Mouse (Mus musculus) embryonic facial prominence, embryonic 14.5 days (tissue): Measurements from ENCODE around the gene Noxa1. TPM values are rescaled to one million over a fixed set of nuclear protein-coding genes. Genes with fewer than 3 reads are reported as not detected.

Source experiments
- ATAC-seq: fragments of 200-750 bp; cut with Nextera tagmentation; 2 replicates; pipeline ENCODE4 v1.8.0; 2017; ENCODE audit warnings: low read depth, moderate number of reproducible peaks, moderate TSS enrichment
- DNase-seq: peaks from one replicate; pipeline ENCODE4 v3.0.0-alpha.2; 2015; ENCODE audit warnings: low spot score
- H3K27ac ChIP-seq: fragments of 300-500 bp; sonication (generic); replicated peaks from 2 replicates; pipeline ENCODE4 v1.5.1; 2014; ENCODE audit warnings: low read depth, mild to moderate bottlenecking, low read length, moderate library complexity
- H3K27me3 ChIP-seq: fragments of 300-500 bp; sonication (generic); replicated peaks from 2 replicates; pipeline ENCODE4 v1.6.1; 2014; ENCODE audit warnings: low read length; ENCODE audit not compliant: control insufficient read depth, insufficient read depth
- H3K36me3 ChIP-seq: fragments of 300-500 bp; sonication (generic); 2 replicates; pipeline ENCODE4 v1.6.1; 2014; ENCODE audit warnings: low read length, mixed read lengths; ENCODE audit not compliant: control insufficient read depth, insufficient read depth
- H3K4me1 ChIP-seq: fragments of 300-500 bp; sonication (generic); 2 replicates; pipeline ENCODE4 v1.6.1; 2014; ENCODE audit warnings: antibody characterized with exemption, low read length; ENCODE audit not compliant: control insufficient read depth, insufficient read depth
- H3K4me2 ChIP-seq: fragments of 300-500 bp; sonication (generic); 2 replicates; pipeline ENCODE4 v1.6.1; 2014; ENCODE audit warnings: low read depth, mild to moderate bottlenecking, low read length, moderate library complexity, mixed read lengths
- H3K4me3 ChIP-seq: fragments of 300-500 bp; sonication (generic); 2 replicates; pipeline ENCODE4 v1.5.1; 2014; ENCODE audit warnings: low read depth, mild to moderate bottlenecking, low read length
- H3K9ac ChIP-seq: fragments of 300-500 bp; sonication (generic); 2 replicates; pipeline ENCODE4 v1.6.1; 2014; ENCODE audit warnings: low read depth, mild to moderate bottlenecking, low read length, moderate library complexity, mixed read lengths
- H3K9me3 ChIP-seq: fragments of 300-500 bp; sonication (generic); 2 replicates; pipeline ENCODE4 v1.6.1; 2016; ENCODE audit warnings: low read length; ENCODE audit not compliant: control insufficient read depth
- WGBS: fragments of 180-500 bp; shearing (Covaris S2); extraction: QIAGEN DNeasy Blood & Tissue Kit; methylation state at CpG from one replicate; pipeline ENCODE4 v1.1.7; 2014; 5-methylcytosine and 5-hydroxymethylcytosine counted together
- polyA plus RNA-seq: library from polyadenylated mRNA; unstranded; fragments of >200 nt; fragmentation: Nextera tagmentation; extraction: Ambion mirVana; gene quantifications from 2 replicates; pipeline ENCODE4 v1.2.1, GENCODE M21; 2014

Gene Noxa1
- polyA plus RNA-seq, 1 experiment from 2014 or later = 0.71 TPM

DNA sequence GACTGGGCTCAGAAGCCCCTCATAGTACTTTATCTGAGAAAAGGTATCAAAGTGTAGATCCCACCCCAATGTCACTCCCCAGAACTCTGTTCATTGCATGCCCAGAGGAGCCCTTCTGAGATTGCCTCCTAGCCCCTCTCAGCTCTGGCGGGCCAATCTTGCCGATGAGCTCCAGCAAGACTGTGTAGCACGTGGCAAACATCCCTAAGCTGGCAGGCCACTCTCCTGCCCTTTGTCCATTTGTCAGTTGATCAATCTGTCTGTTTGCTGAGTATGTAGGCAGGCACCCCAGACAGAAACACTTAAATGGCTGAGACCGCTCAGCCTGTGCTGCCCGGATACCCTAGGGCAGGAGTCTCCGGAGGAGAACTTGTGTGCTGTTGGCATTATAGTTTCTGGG lies 30.2 kb upstream of the Noxa1 start:
- WGBS = 90% methylated on average over 6 of the region's 6 CpGs
- no peak for ATAC-seq
- H3K27ac ChIP-seq = peak overlapping the region; percentile 67

DNA sequence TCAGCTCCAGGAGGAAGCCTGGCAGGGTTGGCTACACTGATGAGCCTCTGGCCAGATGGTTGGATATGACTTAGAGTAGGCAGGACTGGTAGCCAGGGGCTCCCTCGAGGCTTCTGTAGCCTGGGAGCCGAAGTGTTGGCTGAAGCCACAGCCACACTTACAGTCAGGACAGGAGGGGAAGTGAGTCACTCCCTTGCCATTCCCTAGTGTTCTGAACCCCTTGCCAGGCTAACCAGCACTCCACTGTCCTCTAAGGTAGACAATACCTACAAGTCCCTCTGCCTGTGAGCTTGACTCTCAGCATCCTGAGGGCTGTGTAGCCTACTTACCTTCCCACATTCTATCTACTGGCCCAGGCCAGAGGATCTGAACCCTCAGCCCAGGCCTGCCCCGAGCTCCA lies 29.5 kb upstream of the Noxa1 start:
- ATAC-seq (no peak), DNase-seq (no peak)
- Histone ChIP-seq H3K36me3 (no peaks in the 10 kb centered on the region), H3K4me1 (peaks cover 8% of the 10 kb centered on the region; the same call in 1 of the 2 replicates), H3K9ac (no peak overlapping the region), H3K4me3 (no peak overlapping the region), H3K27me3 (no peaks in the 10 kb centered on the region), H3K4me2 (no peak overlapping the region), H3K9me3 (no peaks in the 10 kb centered on the region), H3K27ac (no peak overlapping the region)
- 64% methylated on average over 3 of the region's 3 CpGs for WGBS

More for the DNA sequence above, 30.2 kb upstream of the Noxa1 start:
- no peaks in the 10 kb centered on the region for H3K9me3 ChIP-seq
- H3K9ac ChIP-seq = no peak overlapping the region
- no peaks in the 10 kb centered on the region for H3K27me3 ChIP-seq
- H3K4me1 ChIP-seq = peaks cover 8% of the 10 kb centered on the region; the same call in 1 of the 2 replicates
- no peak for DNase-seq
- H3K4me3 ChIP-seq = no peak overlapping the region
- no peaks in the 10 kb centered on the region for H3K36me3 ChIP-seq
- H3K4me2 ChIP-seq = no peak overlapping the region

DNA sequence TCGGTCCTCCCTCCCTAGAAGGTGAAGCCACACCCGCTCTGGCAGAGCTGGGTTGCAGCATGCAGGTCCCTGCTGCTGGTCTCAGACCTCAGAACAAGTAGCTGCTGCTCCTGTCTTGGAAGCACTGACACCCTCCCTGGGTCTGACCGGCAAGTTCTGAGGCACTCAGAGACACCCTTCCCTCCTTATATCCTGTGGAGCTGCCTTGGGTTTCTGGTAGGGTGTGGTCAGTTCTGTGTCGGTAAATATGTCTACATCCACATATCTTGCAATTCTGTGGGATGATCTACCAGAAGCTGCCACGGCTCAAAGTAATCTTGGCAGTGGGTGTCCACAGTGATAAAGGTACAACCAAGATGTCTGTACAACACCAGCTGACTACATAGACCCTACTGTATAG lies 28.6 kb upstream of the Noxa1 start:
- no peak overlapping the region for H3K4me3 ChIP-seq
- no peak for ATAC-seq
- peaks cover 8% of the 10 kb centered on the region; the same call in 1 of the 2 replicates for H3K4me1 ChIP-seq
- H3K27ac ChIP-seq = no peak overlapping the region
- no peak overlapping the region for H3K4me2 ChIP-seq
- DNase-seq = no peak
- no peaks in the 10 kb centered on the region for H3K9me3 ChIP-seq
- no peaks in the 10 kb centered on the region for H3K36me3 ChIP-seq
- WGBS = 76% methylated on average over 5 of the region's 5 CpGs
- H3K27me3 ChIP-seq = no peaks in the 10 kb centered on the region
- H3K9ac ChIP-seq = no peak overlapping the region

DNA sequence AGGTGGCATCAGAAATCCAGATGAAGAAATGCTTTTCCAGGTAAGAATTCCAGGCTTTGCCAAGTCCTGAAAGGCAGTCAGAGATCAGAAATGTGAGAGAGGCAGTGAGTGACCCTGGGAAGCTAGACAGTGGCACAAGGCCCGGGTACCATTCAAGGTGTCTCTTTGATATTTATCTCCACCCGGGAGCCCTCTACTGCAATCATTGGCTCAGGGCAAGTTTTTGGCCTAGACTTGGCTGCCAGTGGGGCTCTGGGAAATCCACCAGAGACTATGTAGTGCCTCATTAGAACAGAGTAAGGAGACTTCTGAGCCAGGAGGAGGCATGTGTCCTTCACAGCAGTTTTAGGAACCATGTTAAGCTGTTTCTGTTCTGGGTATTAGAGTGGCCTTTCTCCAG lies 27.7 kb upstream of the Noxa1 start:
- no peak for DNase-seq

DNA sequence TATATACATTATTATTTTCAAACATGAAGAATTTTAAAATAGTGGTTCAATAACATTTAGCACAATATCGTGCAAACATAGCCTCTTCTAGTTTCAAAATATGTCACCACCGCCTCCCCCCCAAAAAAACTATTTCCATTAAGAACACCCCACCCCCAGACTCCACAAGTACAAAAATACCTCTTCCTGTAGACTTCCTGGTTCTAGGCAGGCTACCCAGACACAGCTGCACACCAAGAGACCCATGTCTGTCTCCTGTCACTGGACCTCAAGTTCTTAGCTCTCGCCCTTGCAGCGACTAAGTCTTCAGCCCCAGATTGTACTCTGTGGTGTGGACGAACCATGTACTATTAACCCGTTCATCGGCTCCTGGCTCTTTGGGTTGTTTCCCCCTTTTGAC lies 26.0 kb upstream of the Noxa1 start:
- no peaks in the 10 kb centered on the region for H3K4me1 ChIP-seq
- no peaks in the 10 kb centered on the region for H3K36me3 ChIP-seq
- DNase-seq = no peak
- no peak overlapping the region for H3K4me3 ChIP-seq
- H3K9ac ChIP-seq = no peak overlapping the region
- H3K9me3 ChIP-seq = no peaks in the 10 kb centered on the region
- H3K27ac ChIP-seq = no peak overlapping the region
- ATAC-seq = no peak
- 82% methylated on average over 7 of the region's 7 CpGs for WGBS
- no peak overlapping the region for H3K4me2 ChIP-seq
- no peaks in the 10 kb centered on the region for H3K27me3 ChIP-seq

More for the DNA sequence above, 27.7 kb upstream of the Noxa1 start:
- ATAC-seq = no peak
- 65% methylated on average over 2 of the region's 2 CpGs for WGBS
- Histone ChIP-seq H3K4me2 (no peak overlapping the region), H3K27me3 (no peaks in the 10 kb centered on the region), H3K4me1 (peaks cover 5% of the 10 kb centered on the region; the same call in 1 of the 2 replicates), H3K4me3 (no peak overlapping the region), H3K9me3 (no peaks in the 10 kb centered on the region), H3K9ac (no peak overlapping the region), H3K27ac (no peak overlapping the region), H3K36me3 (no peaks in the 10 kb centered on the region)

DNA sequence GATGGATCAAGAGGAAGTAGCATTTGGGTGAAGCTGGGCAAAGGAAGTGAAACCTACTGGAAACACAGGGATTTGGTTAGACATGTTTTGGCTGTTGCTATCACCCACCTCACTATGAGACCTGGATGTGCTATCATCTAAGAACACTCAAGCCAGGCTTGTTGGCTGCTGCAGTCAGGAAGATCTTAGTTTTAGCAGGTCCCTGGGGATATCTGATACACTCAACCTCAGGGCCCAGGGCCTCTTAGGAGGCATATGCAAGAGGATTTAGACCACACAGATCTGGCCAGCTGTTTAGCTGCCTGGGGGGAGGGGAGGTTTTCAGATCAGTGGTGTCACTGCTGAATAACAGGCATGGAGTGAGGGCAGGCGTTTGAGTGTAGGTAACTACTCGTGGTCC lies 20.5 kb upstream of the Noxa1 start:
- Histone ChIP-seq H3K27ac (no peak overlapping the region), H3K4me3 (no peak overlapping the region), H3K27me3 (no peaks in the 10 kb centered on the region), H3K9me3 (no peaks in the 10 kb centered on the region), H3K4me2 (no peak overlapping the region), H3K9ac (no peak overlapping the region), H3K4me1 (no peaks in the 10 kb centered on the region), H3K36me3 (no peaks in the 10 kb centered on the region)
- DNase-seq (peak; percentile 59), ATAC-seq (peak; percentile 50; the same call in 1 of the 2 replicates)
- WGBS = 50% methylated on average over 2 of the region's 2 CpGs

DNA sequence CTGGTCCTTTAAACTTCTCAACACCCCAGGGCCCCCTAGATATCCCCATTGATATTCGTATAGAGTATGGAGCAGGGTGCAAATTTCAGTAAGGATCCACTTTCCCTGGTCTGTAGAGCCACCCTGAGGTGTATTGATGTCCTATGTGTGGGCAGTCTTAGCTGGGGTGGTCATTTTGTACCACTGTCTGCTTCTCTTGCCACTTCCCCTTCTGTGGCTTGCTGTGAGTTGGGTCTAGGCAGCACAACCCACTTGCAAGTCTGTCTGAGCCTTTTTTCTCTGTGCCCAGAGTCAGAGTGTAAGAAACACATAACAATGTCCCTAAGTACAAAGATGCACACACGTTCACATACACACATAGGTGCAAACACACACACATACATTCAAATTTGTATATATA lies 19.4 kb upstream of the Noxa1 start:
- no peak overlapping the region for H3K27ac ChIP-seq
- H3K9ac ChIP-seq = no peak overlapping the region
- H3K4me3 ChIP-seq = no peak overlapping the region
- H3K4me1 ChIP-seq = no peaks in the 10 kb centered on the region
- H3K9me3 ChIP-seq = no peaks in the 10 kb centered on the region
- H3K36me3 ChIP-seq = no peaks in the 10 kb centered on the region
- H3K4me2 ChIP-seq = no peak overlapping the region
- 83% methylated on average over 2 of the region's 2 CpGs for WGBS
- DNase-seq = no peak
- ATAC-seq = no peak
- no peaks in the 10 kb centered on the region for H3K27me3 ChIP-seq

DNA sequence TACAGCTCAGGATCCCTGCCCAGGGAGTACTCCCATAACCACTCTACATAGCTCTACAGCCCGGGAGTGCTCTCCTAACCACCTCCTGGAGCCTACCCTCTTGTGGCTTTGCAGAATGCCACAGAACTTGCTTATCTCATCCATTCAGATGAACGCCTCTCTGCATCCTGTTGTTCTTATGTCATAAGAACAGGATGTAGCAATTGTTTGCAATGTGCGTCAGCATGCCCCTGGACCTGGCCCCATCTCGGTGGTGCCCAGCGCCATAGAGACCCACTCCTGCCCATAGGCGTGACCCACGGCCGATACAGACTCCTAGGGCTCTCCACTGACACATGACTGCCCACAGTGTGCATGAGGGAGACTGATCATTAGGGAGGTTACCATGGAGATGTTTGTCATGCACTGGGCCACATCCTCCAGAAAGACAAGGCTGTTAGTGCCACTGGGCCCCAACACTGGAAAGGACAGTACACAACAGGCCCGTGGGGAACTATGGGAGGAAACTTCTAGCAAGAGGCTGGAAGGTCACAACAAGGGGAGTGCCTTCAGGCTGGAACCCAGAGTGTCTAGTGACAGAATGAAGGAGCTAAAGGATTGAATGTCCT lies 16.3 kb upstream of the Noxa1 start:
- H3K4me2 ChIP-seq = no peak overlapping the region
- H3K4me1 ChIP-seq = no peaks in the 10 kb centered on the region
- H3K27me3 ChIP-seq = no peaks in the 10 kb centered on the region
- H3K36me3 ChIP-seq = no peaks in the 10 kb centered on the region
- DNase-seq (no peak), ATAC-seq (0 out of 2 replicates have a peak, but pooled peaks have one; percentile 47)
- WGBS = 64% methylated on average over 9 of the region's 9 CpGs
- H3K9ac ChIP-seq = no peak overlapping the region
- H3K4me3 ChIP-seq = no peak overlapping the region
- peak overlapping the region; percentile 52 for H3K27ac ChIP-seq
- no peaks in the 10 kb centered on the region for H3K9me3 ChIP-seq

DNA sequence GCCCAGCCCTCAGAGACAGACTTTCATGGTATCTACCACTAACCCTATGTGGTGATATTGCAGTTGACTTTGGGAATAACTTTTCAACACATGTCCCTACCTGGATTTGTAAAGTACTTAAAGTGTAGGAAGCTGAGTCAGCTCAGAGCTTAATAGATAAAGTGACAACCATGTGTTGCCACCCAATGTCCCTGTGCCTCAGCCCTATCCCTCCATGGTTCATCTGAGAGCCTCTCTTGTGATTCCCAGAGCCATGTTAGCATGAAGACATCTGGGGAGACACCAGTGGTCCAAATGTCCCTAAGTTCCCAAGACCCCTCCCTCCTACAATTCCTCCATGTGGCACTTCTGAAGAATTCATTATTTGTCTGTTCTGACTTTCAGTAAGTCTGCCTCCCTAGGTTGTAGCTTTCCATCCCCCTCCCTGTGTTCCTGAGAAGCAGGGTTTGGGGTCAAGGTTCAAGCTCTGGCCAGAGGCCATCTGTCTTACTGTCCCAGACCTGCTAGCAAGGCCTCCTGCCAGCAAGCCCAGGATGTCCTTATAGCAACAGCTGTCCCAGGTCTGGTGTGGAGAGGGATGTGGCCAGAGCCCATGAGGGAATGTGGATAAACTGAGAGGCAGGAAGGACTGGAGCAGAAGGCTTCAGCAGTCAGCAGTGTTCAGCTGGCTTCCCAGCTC lies 15.7 kb upstream of the Noxa1 start:
- Histone ChIP-seq H3K4me1 (no peaks in the 10 kb centered on the region), H3K4me2 (no peak overlapping the region), H3K9ac (no peak overlapping the region), H3K36me3 (no peaks in the 10 kb centered on the region), H3K9me3 (no peaks in the 10 kb centered on the region), H3K27ac (peak overlapping the region; percentile 52), H3K27me3 (no peaks in the 10 kb centered on the region), H3K4me3 (no peak overlapping the region)
- ATAC-seq (no peak), DNase-seq (no peak)
